Mouse (Mus musculus) kidney, postnatal 0 days (tissue): ENCODE results near the gene Itga2. TPM values are rescaled to one million over a fixed set of nuclear protein-coding genes. Genes with fewer than 3 reads are reported as not detected.

Experiments
- ATAC-seq: fragments of 200-750 bp; cut with Nextera tagmentation; replicated peaks from 2 replicates; pipeline ENCODE4 v1.8.0; 2017; ENCODE audit warnings: low read depth, moderate number of reproducible peaks, moderate TSS enrichment, moderate library complexity; ENCODE audit not compliant: low FRiP score
- DNase-seq: peaks from one replicate; pipeline ENCODE4 v3.0.0-alpha.2; 2016; ENCODE audit warnings: low spot score
- H3K27ac ChIP-seq: fragments of 300-500 bp; sonication (generic); 2 replicates; pipeline ENCODE4 v1.5.1; 2014; ENCODE audit warnings: mild to moderate bottlenecking
- H3K27me3 ChIP-seq: fragments of 300-500 bp; sonication (generic); 2 replicates; pipeline ENCODE4 v1.6.1; 2014; ENCODE audit warnings: low read length, mixed read lengths; ENCODE audit not compliant: insufficient read depth
- H3K36me3 ChIP-seq: fragments of 300-500 bp; sonication (generic); 2 replicates; pipeline ENCODE4 v1.6.1; 2014; ENCODE audit warnings: low read length, mixed read lengths; ENCODE audit not compliant: insufficient read depth
- H3K4me1 ChIP-seq: fragments of 300-500 bp; sonication (generic); replicated peaks from 2 replicates; pipeline ENCODE4 v1.6.1; 2014; ENCODE audit warnings: antibody characterized with exemption, low read length, mixed read lengths; ENCODE audit not compliant: insufficient read depth
- H3K4me2 ChIP-seq: fragments of 300-500 bp; sonication (generic); 2 replicates; pipeline ENCODE4 v1.6.1; 2014; ENCODE audit warnings: mild to moderate bottlenecking, low read length, moderate library complexity, mixed read lengths
- H3K4me3 ChIP-seq: fragments of 300-500 bp; sonication (generic); replicated peaks from 2 replicates; pipeline ENCODE4 v1.5.1; 2014; ENCODE audit warnings: low read depth, low read length
- H3K9ac ChIP-seq: fragments of 300-500 bp; sonication (generic); 2 replicates; pipeline ENCODE4 v1.6.1; 2014; ENCODE audit warnings: low read depth, low read length
- H3K9me3 ChIP-seq: fragments of 300-500 bp; sonication (generic); replicated peaks from 2 replicates; pipeline ENCODE4 v1.6.1; 2016; ENCODE audit warnings: low read length, inconsistent platforms, mixed read lengths
- CTCF ChIP-seq: IDR thresholded peaks from 2 replicates; pipeline ENCODE4 v1.5.1; 2016; ENCODE audit warnings: antibody characterized with exemption, low read depth, mild to moderate bottlenecking, moderate library complexity
- WGBS: fragments of 180-500 bp; shearing (Covaris S2); extraction: QIAGEN DNeasy Blood & Tissue Kit; methylation state at CpG from one replicate; pipeline ENCODE4 v1.1.7; 2014; 5-methylcytosine and 5-hydroxymethylcytosine counted together
- polyA plus RNA-seq: library from polyadenylated mRNA; unstranded; fragments of >200 nt; fragmentation: Nextera tagmentation; extraction: Ambion mirVana; gene quantifications from 2 replicates; pipeline ENCODE4 v1.2.1, GENCODE M21; 2015

Gene Itga2
- polyA plus RNA-seq, 1 experiment from 2014 or later, result 2.3 TPM

GRCm38 (mm10) chr13:114910629-114911028 lies 21.3 kb downstream of the Itga2 start:
- 84% methylated on average over 9 of the region's 9 CpGs for WGBS
- no peak for TF ChIP-seq CTCF
- Histone ChIP-seq H3K4me3 (no peak overlapping the region), H3K9ac (no peak overlapping the region), H3K36me3 (no peaks in the 10 kb centered on the region), H3K4me1 (no peaks in the 10 kb centered on the region), H3K4me2 (no peak overlapping the region), H3K9me3 (no peaks in the 10 kb centered on the region), H3K27me3 (no peaks in the 10 kb centered on the region), H3K27ac (no peak overlapping the region)
- DNase-seq (no peak), ATAC-seq (no peak)

- no peak for TF ChIP-seq CTCF
- Histone ChIP-seq H3K27ac (no peak overlapping the region), H3K4me3 (no peak overlapping the region), H3K4me1 (no peaks in the 10 kb centered on the region), H3K9ac (no peak overlapping the region), H3K4me2 (no peak overlapping the region), H3K27me3 (no peaks in the 10 kb centered on the region), H3K36me3 (no peaks in the 10 kb centered on the region), H3K9me3 (no peaks in the 10 kb centered on the region)
- DNase-seq, result no peak
- no peak for ATAC-seq
- 92% methylated on average over 5 of the region's 5 CpGs for WGBS
Measured at GRCm38 (mm10) chr13:114909514-114909913, 22.4 kb downstream of the Itga2 start.

GRCm38 (mm10) chr13:114907876-114908275 lies 24.0 kb downstream of the Itga2 start:
- DNase-seq, result no peak

GRCm38 (mm10) chr13:114896751-114897386 lies 35.0 kb downstream of the Itga2 start:
- no peaks in the 10 kb centered on the region for H3K36me3 ChIP-seq
- no peaks in the 10 kb centered on the region for H3K27me3 ChIP-seq
- TF ChIP-seq CTCF, result no peak
- no peak overlapping the region for H3K4me2 ChIP-seq
- ATAC-seq (no peak; the same call in 1 of the 2 replicates), DNase-seq (peak; percentile 45)
- H3K4me1 ChIP-seq, result no peaks in the 10 kb centered on the region
- H3K9ac ChIP-seq, result no peak overlapping the region
- H3K4me3 ChIP-seq, result no peak overlapping the region
- H3K9me3 ChIP-seq, result no peaks in the 10 kb centered on the region
- H3K27ac ChIP-seq, result peak overlapping the region; percentile 5; the same call in 1 of the 2 replicates
- 43% methylated on average over 10 of the region's 10 CpGs for WGBS

More at GRCm38 (mm10) chr13:114907876-114908275, 24.0 kb downstream of the Itga2 start:
- H3K4me3 ChIP-seq, result no peak overlapping the region
- no peaks in the 10 kb centered on the region for H3K9me3 ChIP-seq
- H3K4me1 ChIP-seq, result no peaks in the 10 kb centered on the region
- no peak for ATAC-seq
- no peak overlapping the region for H3K27ac ChIP-seq
- H3K9ac ChIP-seq, result no peak overlapping the region
- H3K27me3 ChIP-seq, result no peaks in the 10 kb centered on the region
- H3K4me2 ChIP-seq, result no peak overlapping the region
- no peak for TF ChIP-seq CTCF
- H3K36me3 ChIP-seq, result no peaks in the 10 kb centered on the region
- 72% methylated on average over 4 of the region's 4 CpGs for WGBS

GRCm38 (mm10) chr13:114895896-114896295 lies 36.0 kb downstream of the Itga2 start:
- ATAC-seq, result peak; percentile 66; the same call in 1 of the 2 replicates
- WGBS, result 53% methylated on average over 7 of the region's 7 CpGs
- Histone ChIP-seq H3K4me1 (no peaks in the 10 kb centered on the region), H3K36me3 (no peaks in the 10 kb centered on the region), H3K27me3 (no peaks in the 10 kb centered on the region), H3K27ac (no peak overlapping the region), H3K9ac (no peak overlapping the region), H3K4me2 (no peak overlapping the region), H3K9me3 (no peaks in the 10 kb centered on the region), H3K4me3 (no peak overlapping the region)
- peak; percentile 84 for DNase-seq
- no peak for TF ChIP-seq CTCF

GRCm38 (mm10) chr13:114894718-114895117 lies 37.2 kb downstream of the Itga2 start:
- ATAC-seq (no peak), DNase-seq (no peak)
- H3K9me3 ChIP-seq, result no peaks in the 10 kb centered on the region
- no peak overlapping the region for H3K27ac ChIP-seq
- H3K4me3 ChIP-seq, result no peak overlapping the region
- no peaks in the 10 kb centered on the region for H3K27me3 ChIP-seq
- H3K9ac ChIP-seq, result no peak overlapping the region
- H3K4me2 ChIP-seq, result no peak overlapping the region
- no peak for TF ChIP-seq CTCF
- no peaks in the 10 kb centered on the region for H3K4me1 ChIP-seq
- H3K36me3 ChIP-seq, result no peaks in the 10 kb centered on the region

- Histone ChIP-seq H3K27ac (no peak overlapping the region), H3K4me3 (no peak overlapping the region), H3K9ac (no peak overlapping the region), H3K36me3 (no peaks in the 10 kb centered on the region), H3K4me2 (no peak overlapping the region), H3K4me1 (no peaks in the 10 kb centered on the region), H3K9me3 (no peaks in the 10 kb centered on the region), H3K27me3 (no peaks in the 10 kb centered on the region)
- DNase-seq (no peak), ATAC-seq (no peak)
- 59% methylated on average over 6 of the region's 6 CpGs for WGBS
- no peak for TF ChIP-seq CTCF
Measured at GRCm38 (mm10) chr13:114891655-114892054, 40.2 kb downstream of the Itga2 start.
